In the genomic region with DNA sequence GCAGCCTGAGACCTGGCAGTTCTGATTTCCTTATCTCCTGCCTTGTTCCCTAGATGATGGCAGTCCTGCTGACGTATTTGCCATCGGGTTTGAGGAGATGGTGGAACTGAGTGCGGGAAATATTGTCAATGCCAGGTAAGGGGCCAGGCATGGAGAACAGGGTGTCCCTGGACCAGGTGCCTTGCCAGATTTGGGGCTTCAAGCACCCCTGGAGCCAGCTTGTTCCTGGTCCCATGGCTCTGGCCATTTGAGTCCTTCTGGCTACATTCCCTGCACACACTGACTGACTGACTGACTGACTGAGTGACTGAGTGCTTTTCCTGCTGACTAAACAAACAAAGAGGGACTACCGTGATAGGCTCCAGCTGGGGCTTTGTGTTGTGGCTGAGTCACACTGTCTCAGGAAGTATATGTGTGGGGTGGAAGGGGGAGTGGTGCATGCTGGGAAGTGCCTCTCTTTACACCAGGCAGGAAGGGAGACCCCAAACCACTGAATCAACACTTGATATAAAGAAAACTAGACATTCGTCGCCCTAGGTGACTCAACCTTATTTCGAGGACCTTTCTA, we compare ENCODE assay signal across 8 mouse cellular contexts.
A peak's percentile ranks its signal among the peaks of the same experiment; 100 is the strongest.
DNase-seq lines count a peak whose midpoint lies in the region; ATAC-seq and TF ChIP-seq lines count a peak whose summit lies in the region.

No protein-coding gene starts in this region.

- H3K9me3 ChIP-seq in embryonic facial prominence, embryonic 14.5 days (ENCODE audit: control insufficient read depth, low read length): no peaks in the 10 kb centered on the region
- no peaks in the 10 kb centered on the region for H3K9me3 ChIP-seq in limb, embryonic 10.5 days (replicated peaks)
- H3K9me3 ChIP-seq in stomach, embryonic 15.5 days: no peaks in the 10 kb centered on the region

- TF ChIP-seq CTCF in cerebellum, adult 2 months (IDR thresholded peaks at IDR 0.05; ENCODE audit: borderline replicate concordance, insufficient read depth, low read depth, low read length): no peak

- no peak overlapping the region for H3K9ac ChIP-seq in embryonic facial prominence, embryonic 14.5 days (ENCODE audit: low read depth, low read length)
- H3K9ac ChIP-seq in stomach, embryonic 15.5 days: no peak overlapping the region

- intact Hi-C loops in left cerebral cortex, postnatal 36 days (cut with DNase I): no loop called here

- H3K27ac ChIP-seq in embryonic facial prominence, embryonic 14.5 days (replicated peaks; ENCODE audit: low read depth, low read length): no peak overlapping the region
- H3K27ac ChIP-seq in limb, embryonic 10.5 days: peak overlapping the region; percentile 21; the same call in 1 of the 2 replicates
- peak overlapping the region; percentile 65; the same call in 1 of the 2 replicates for H3K27ac ChIP-seq in stomach, embryonic 15.5 days
- H3K27ac ChIP-seq in cerebellum, adult 2 months (ENCODE audit: insufficient read depth, low read length): no peak overlapping the region

- H3K4me2 ChIP-seq in embryonic facial prominence, embryonic 14.5 days (ENCODE audit: low read depth, low read length): no peak overlapping the region
- H3K4me2 ChIP-seq in stomach, embryonic 15.5 days: no peak overlapping the region

- 75% methylated on average over 7 of the region's 7 CpGs for WGBS in embryonic facial prominence, embryonic 14.5 days
- 86% methylated on average over 7 of the region's 7 CpGs for WGBS in limb, embryonic 10.5 days
- WGBS in stomach, embryonic 15.5 days: 53% methylated on average over 7 of the region's 7 CpGs
- 89% methylated on average over 7 of the region's 7 CpGs for WGBS in cerebellum, adult 2 months

- peak; percentile 42 for DNase-seq in adrenal gland, postnatal 14 days
- no peak for DNase-seq in adrenal gland, adult 8-10 months
- DNase-seq in embryonic facial prominence, embryonic 14.5 days (ENCODE audit: low spot score): peak; percentile 49
- no peak for DNase-seq in limb, embryonic 10.5 days (ENCODE audit: low spot score)
- DNase-seq in right cerebral cortex, postnatal 36 days (ENCODE audit: low spot score in 2 of 2): no peak
- DNase-seq in cerebellum, adult 2 months: no peak
- no peak for DNase-seq in left cerebral cortex, postnatal 36 days (ENCODE audit: low spot score in 2 of 2)

- no peaks in the 10 kb centered on the region for H3K36me3 ChIP-seq in embryonic facial prominence, embryonic 14.5 days (ENCODE audit: control insufficient read depth, insufficient read depth, low read length)
- no peaks in the 10 kb centered on the region for H3K36me3 ChIP-seq in limb, embryonic 10.5 days
- peaks cover 6% of the 10 kb centered on the region; the same call in 1 of the 2 replicates for H3K36me3 ChIP-seq in stomach, embryonic 15.5 days

- H3K4me1 ChIP-seq in embryonic facial prominence, embryonic 14.5 days (ENCODE audit: control insufficient read depth, insufficient read depth, low read length): no peaks in the 10 kb centered on the region
- peaks cover 12% of the 10 kb centered on the region for H3K4me1 ChIP-seq in limb, embryonic 10.5 days
- 0 out of 2 replicates have a peak, but pooled peaks cover 9% of the 10 kb centered on the region for H3K4me1 ChIP-seq in stomach, embryonic 15.5 days
- no peaks in the 10 kb centered on the region for H3K4me1 ChIP-seq in cerebellum, adult 2 months (ENCODE audit: control insufficient read depth, insufficient read depth, low read length)

- no peak for TF ChIP-seq POLR2A in cerebellum, adult 2 months (IDR thresholded peaks at IDR 0.05; ENCODE audit: borderline replicate concordance, insufficient read depth, low read length)

- no peak overlapping the region for H3K4me3 ChIP-seq in embryonic facial prominence, embryonic 14.5 days (ENCODE audit: low read depth, low read length)
- H3K4me3 ChIP-seq in limb, embryonic 10.5 days: no peak overlapping the region
- no peak overlapping the region for H3K4me3 ChIP-seq in stomach, embryonic 15.5 days (replicated peaks)
- no peak overlapping the region for H3K4me3 ChIP-seq in cerebellum, adult 2 months (replicated peaks; ENCODE audit: insufficient read depth, low read depth, low read length)

- no peak for ATAC-seq in embryonic facial prominence, embryonic 14.5 days (ENCODE audit: low read depth)
- ATAC-seq in stomach, embryonic 15.5 days (ENCODE audit: insufficient read depth, low FRiP score, low read depth): peak; percentile 90

- H3K27me3 ChIP-seq in embryonic facial prominence, embryonic 14.5 days (replicated peaks; ENCODE audit: control insufficient read depth, insufficient read depth, low read length): no peaks in the 10 kb centered on the region
- H3K27me3 ChIP-seq in limb, embryonic 10.5 days (ENCODE audit: low read depth, poor library complexity, severe bottlenecking): no peaks in the 10 kb centered on the region
- H3K27me3 ChIP-seq in stomach, embryonic 15.5 days (replicated peaks): no peaks in the 10 kb centered on the region
- no peaks in the 10 kb centered on the region for H3K27me3 ChIP-seq in cerebellum, adult 2 months (ENCODE audit: control insufficient read depth, insufficient read depth, low read length)

Comparison
In these comparisons a context has a peak if more than half of its experiments do, and no peak if none do; other contexts are left out.
1. DNase-seq: peak in adrenal gland, postnatal 14 days (single experiment) and embryonic facial prominence, embryonic 14.5 days (single experiment); none in adrenal gland, adult 8-10 months (single experiment), limb, embryonic 10.5 days (single experiment), right cerebral cortex, postnatal 36 days (0 of 2), cerebellum, adult 2 months (0 of 2) and left cerebral cortex, postnatal 36 days (0 of 2).
2. H3K27ac ChIP-seq: peak in limb, embryonic 10.5 days (single experiment) and stomach, embryonic 15.5 days (single experiment); none in embryonic facial prominence, embryonic 14.5 days (single experiment) and cerebellum, adult 2 months (single experiment).